Mouse (Mus musculus) spleen, adult 2 months (tissue): Measurements from ENCODE around the gene Eml5. TPM values are rescaled to one million over a fixed set of nuclear protein-coding genes. Genes with fewer than 3 reads are reported as not detected.

Experiments
- DNase-seq, 2 experiments: peaks; one replicate each; pipeline versions ENCODE4 v3.0.0 to v3.0.0-alpha.2; 2012 to 2021; ENCODE audit warnings: low spot score in 2 of 2, low read depth in 1 of 2
- H3K27ac ChIP-seq: fragments of 200-500 bp; 2 replicates; pipeline ENCODE4 v1.5.1; 2012; ENCODE audit warnings: low read length, inconsistent platforms; ENCODE audit not compliant: insufficient read depth
- H3K27me3 ChIP-seq: fragments of 200-500 bp; 2 replicates; pipeline ENCODE4 v1.6.1; 2012; ENCODE audit warnings: mild to moderate bottlenecking, moderate library complexity, low read length, inconsistent platforms; ENCODE audit not compliant: control insufficient read depth, insufficient read depth
- H3K36me3 ChIP-seq: fragments of 200-500 bp; 2 replicates; pipeline ENCODE4 v1.6.1; 2012; ENCODE audit warnings: mild to moderate bottlenecking, low read length, inconsistent platforms; ENCODE audit not compliant: control insufficient read depth, insufficient read depth
- H3K4me1 ChIP-seq: fragments of 200-500 bp; 2 replicates; pipeline ENCODE4 v1.6.1; 2011; ENCODE audit warnings: inconsistent platforms; ENCODE audit not compliant: control insufficient read depth, insufficient read depth, insufficient read length
- H3K4me3 ChIP-seq: fragments of 200-500 bp; 2 replicates; pipeline ENCODE4 v1.5.1; 2011; ENCODE audit warnings: mild to moderate bottlenecking, inconsistent platforms; ENCODE audit not compliant: insufficient read depth, insufficient read length; ENCODE audit errors: extremely low read depth
- CTCF ChIP-seq: fragments of 200-500 bp; IDR thresholded peaks from 2 replicates; pipeline ENCODE4 v1.5.1; 2011; ENCODE audit warnings: mild to moderate bottlenecking, inconsistent platforms; ENCODE audit not compliant: insufficient read depth, insufficient read length, insufficient replicate concordance; ENCODE audit errors: extremely low read depth
- POLR2A ChIP-seq: fragments of 200-500 bp; IDR thresholded peaks from 2 replicates; pipeline ENCODE4 v1.6.1; 2011; ENCODE audit warnings: low read depth, low read length, inconsistent platforms
- WGBS: fragments of 180-500 bp; shearing (Covaris S2); methylation state at CpG from one replicate; pipeline ENCODE4 v1.1.7; 2018; 5-methylcytosine and 5-hydroxymethylcytosine counted together
- polyA plus RNA-seq: library from polyadenylated mRNA; depleted of rRNA; stranded (reverse); fragments of >200 nt; gene quantifications from 2 replicates; pipeline ENCODE4 v1.2.3, GENCODE M21; 2012; rRNA removed

Eml5 gene
- 3.1 and 3.6 TPM in 2 replicates for polyA plus RNA-seq

DNA sequence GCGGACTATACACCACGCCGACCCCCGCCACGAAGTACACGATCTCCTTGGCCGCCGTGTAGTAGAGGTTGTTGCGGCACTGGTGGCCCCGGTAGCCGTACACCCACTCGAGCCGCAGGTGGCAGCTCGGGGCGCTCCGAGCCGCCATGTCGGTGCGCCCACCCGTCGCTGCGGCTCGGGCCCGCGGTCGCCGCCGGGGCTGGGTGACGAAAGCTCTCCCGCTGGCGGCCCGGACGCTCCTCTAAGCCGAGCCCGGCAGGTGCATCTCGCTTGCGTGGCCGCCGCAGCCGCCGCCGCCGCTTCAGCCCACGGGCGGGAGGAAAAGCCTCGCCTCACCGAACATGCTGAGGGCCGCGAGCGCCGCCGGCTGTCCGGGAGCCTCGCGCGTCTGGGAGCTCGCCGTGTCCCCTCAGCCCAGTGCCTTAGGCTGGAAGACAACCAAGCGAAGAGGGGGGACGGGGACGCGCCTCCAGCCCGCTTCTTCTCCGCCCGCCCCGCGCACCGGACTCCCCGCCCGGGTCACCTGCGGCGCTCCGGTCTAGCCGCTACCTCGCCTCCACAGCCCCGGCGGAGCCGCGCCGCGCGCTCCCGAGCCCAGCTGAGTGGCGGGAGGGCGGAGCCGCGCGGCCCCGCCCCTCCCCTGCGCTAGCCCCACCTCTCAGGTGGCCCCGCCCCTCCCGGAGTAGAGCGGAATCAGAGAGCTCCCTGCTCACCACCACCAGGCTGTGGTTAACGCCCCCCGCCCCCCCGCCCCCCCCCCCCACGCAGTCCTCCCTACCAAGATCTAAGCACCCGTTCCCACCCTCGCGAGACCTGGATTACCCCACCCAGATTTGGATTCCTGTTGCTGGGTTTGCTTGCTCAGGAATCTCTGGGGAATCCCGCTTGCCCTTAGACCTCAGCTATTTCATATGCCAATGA is at the start of gene Eml5:
Gene Eml5 (minus strand): TSS at position 604 of the 921 bp plus-strand sequence.
- Histone ChIP-seq H3K27ac (no peak within 1 kb of the TSS), H3K27me3 (peaks cover 6% of the 10 kb centered on the region; the same call in 1 of the 2 replicates), H3K36me3 (no peaks in the 10 kb centered on the region), H3K4me3 (peak within 1 kb of the TSS; percentile 81), H3K4me1 (0 out of 2 replicates have a peak, but pooled peaks cover 1% of the 10 kb centered on the region)
- 2% methylated on average over 95 of the region's 101 CpGs for WGBS
- TF ChIP-seq CTCF (no peak), POLR2A (no peak)
- peak; percentile 59 to 81 for DNase-seq

DNA sequence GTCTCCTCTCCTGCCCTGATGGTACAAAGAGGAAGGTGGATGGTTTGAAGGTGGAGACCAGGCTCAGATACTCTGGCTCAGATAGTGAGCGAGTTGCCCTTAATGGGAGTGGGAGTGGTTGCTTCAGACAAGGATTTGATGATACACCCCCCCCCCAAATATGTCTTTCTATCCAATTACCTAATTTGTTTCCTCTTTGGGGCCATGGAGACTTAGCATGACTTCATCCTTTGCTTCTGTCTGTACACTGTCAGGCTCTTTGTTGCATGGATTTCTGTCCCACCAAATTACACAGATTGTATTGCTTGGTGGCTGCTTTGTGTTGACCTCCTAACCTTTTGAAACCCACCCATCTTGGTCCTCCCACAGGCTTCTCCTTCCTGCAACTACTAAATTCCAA is 31.6 kb upstream of the Eml5 start:
- H3K36me3 ChIP-seq, result no peaks in the 10 kb centered on the region
- TF ChIP-seq CTCF (no peak), POLR2A (no peak)
- no peak overlapping the region for H3K27ac ChIP-seq
- H3K27me3 ChIP-seq, result no peaks in the 10 kb centered on the region
- DNase-seq, result no peak
- whole genome bisulfite sequencing, result 94% methylated on average over 1 of the region's 1 CpGs
- H3K4me3 ChIP-seq, result no peak overlapping the region
- no peaks in the 10 kb centered on the region for H3K4me1 ChIP-seq

DNA sequence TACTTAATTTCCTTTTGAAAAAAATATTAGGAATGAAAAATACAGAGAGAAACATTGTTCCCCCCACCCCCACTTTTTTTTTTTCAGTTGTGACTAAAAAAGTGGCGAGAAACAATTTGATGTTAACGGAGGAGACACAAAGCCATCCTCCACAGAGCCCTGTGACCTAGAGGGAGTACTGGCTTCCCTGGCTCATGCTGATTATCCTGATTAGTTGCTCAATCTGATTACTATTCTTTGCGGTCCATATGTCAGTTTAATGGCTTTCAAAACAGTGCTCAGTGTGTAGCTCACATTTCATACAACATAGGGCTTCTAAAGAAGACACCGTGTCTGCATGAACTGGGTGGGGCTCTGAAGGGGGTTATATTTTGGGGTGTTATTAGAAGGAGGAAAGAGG is 31.2 kb upstream of the Eml5 start:
- Histone ChIP-seq H3K36me3 (no peaks in the 10 kb centered on the region), H3K27ac (no peak overlapping the region), H3K4me3 (no peak overlapping the region), H3K4me1 (no peaks in the 10 kb centered on the region), H3K27me3 (no peaks in the 10 kb centered on the region)
- no peak for TF ChIP-seq CTCF
- no peak for TF ChIP-seq POLR2A
- DNase-seq, result no peak
- 98% methylated on average over 4 of the region's 4 CpGs for WGBS

DNA sequence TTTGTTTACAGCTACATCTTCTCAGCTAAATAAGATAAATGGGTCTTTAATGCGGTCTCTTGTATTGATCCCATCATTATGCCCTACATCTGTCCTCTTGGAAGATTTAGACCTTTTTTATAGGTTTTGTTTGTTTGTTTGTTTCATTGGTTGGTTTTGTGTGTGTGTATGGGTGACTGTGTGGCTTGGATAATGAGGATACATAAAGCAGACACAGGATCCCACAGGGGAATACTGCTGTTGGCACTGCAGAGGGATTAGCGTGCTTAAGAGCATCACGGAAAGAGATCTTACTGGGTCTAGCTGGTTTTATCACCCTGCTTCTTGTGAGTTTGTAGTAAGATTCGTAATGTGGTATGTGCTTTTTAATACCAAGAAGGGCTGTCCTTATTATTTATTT is 29.9 kb upstream of the Eml5 start:
- no peaks in the 10 kb centered on the region for H3K36me3 ChIP-seq
- no peak overlapping the region for H3K4me3 ChIP-seq
- H3K27me3 ChIP-seq, result no peaks in the 10 kb centered on the region
- no peak for DNase-seq
- 96% methylated on average over 4 of the region's 4 CpGs for WGBS
- H3K4me1 ChIP-seq, result no peaks in the 10 kb centered on the region
- TF ChIP-seq CTCF (no peak), POLR2A (no peak)
- H3K27ac ChIP-seq, result no peak overlapping the region

DNA sequence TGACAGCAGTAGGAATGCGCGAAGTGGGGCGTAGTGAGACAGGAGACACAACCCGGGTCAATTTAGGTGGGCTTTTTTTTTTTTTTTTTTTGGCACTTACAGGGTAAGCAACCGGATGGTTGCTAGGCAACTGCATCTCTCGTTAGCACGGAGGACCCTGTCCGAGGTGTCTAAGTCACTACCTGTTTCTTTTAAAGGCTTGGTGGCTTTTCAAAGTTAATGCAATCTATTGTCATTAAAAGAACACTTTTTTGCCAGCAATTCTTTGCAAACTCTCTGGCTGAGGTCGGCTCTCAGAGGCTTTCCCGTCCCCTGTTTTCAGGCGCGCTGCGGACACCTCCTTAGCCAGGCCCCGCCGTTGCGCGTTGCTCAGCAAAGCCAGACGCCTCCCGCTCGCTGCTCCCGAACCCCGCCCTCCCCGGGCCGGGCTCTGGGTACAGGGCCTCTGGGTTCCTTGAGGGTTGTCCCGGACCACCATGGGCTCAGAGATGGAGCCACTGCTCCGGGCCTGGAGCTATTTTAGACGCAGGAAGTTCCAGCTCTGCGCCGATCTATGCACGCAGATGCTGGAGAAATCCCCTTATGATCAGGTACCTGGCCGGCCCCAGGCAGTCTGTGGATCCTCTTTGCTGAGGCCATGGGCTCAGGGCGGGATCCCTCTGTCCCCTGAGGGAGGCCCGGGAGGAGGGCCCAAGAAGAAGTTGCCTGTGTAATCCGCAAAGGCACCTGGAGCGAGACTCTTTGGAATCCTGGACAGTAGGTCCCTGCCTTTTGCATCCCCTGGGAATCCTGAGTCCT is 19.1 kb upstream of the Eml5 start, which contains the start of gene Ttc8:
Gene Ttc8 (plus strand): TSS at position 381 of the 798 bp plus-strand sequence.
- H3K4me1 ChIP-seq, result no peaks in the 10 kb centered on the region
- 1% methylated on average over 35 of the region's 35 CpGs for WGBS
- H3K27me3 ChIP-seq, result peaks cover 2% of the 10 kb centered on the region
- DNase-seq, result peak; percentile 52 to 65
- no peaks in the 10 kb centered on the region for H3K36me3 ChIP-seq
- H3K27ac ChIP-seq, result no peak within 1 kb of the TSS
- peak within 1 kb of the TSS; percentile 65 for H3K4me3 ChIP-seq
- TF ChIP-seq CTCF (no peak), POLR2A (no peak)

DNA sequence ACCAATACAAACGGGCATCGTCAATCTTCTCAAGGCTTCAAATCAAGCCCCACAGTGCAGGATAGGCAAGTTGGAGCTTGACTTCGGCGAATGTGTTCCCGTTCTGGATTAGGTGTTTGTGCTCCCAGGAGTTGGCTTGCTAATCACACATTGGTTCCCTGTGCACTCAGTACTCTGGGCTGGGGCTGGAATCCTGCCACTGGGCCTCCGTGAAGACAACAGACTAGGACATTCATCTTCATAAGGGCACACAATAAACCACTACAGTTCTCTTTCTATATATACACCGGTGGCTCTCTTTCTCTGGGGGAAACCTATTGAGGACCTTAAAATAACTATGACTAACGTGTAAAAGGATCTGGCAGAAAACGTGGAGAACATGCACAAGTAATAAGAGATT is 8.8 kb upstream of the Eml5 start:
- DNase-seq, result no peak
- Histone ChIP-seq H3K4me1 (no peaks in the 10 kb centered on the region), H3K36me3 (no peaks in the 10 kb centered on the region), H3K27me3 (no peaks in the 10 kb centered on the region), H3K27ac (no peak overlapping the region), H3K4me3 (no peak overlapping the region)
- TF ChIP-seq POLR2A (no peak), CTCF (no peak)
- WGBS, result 79% methylated on average over 9 of the region's 9 CpGs
